Comparison of ENCODE assay signal across 29 mouse cellular contexts in genomic region chr3:75078906-75079305, GRCm38 (mm10).
DNase-seq lines count a peak whose midpoint lies in the region; ATAC-seq and TF ChIP-seq lines count a peak whose summit lies in the region.
"Had no signal": no experiment of that assay in that cellular context is flagged by ENCODE, and none has a peak within 500 bp of the region (broad histone marks: within the 10 kb centered on the region; RNA-seq: fewer than 3 reads in every experiment).

No protein-coding gene starts in this region.

- intact Hi-C loops in left cerebral cortex, postnatal 4 days (cut with DNase I) = no loop called here
- intact Hi-C loops in left cerebral cortex, postnatal 25 days (cut with DNase I) = no loop called here

- TF ChIP-seq POLR2A in cerebellum, adult 2 months (IDR thresholded peaks at IDR 0.05; ENCODE audit: borderline replicate concordance, insufficient read depth, low read length) = no peak

- no peaks in the 10 kb centered on the region for H3K36me3 ChIP-seq in forebrain, embryonic 16.5 days (ENCODE audit: control insufficient read depth, insufficient read depth)
- H3K36me3 ChIP-seq: embryonic facial prominence, embryonic 13.5 days; heart, embryonic 13.5 days; hindbrain, embryonic 13.5 days; limb, embryonic 15.5 days; neural tube, embryonic 12.5 days had no signal

- no peak overlapping the region for H3K4me3 ChIP-seq in cerebellum, adult 2 months (replicated peaks; ENCODE audit: insufficient read depth, low read depth, low read length)
- H3K4me3 ChIP-seq in forebrain, embryonic 16.5 days (replicated peaks; ENCODE audit: low read length) = no peak overlapping the region
- H3K4me3 ChIP-seq: embryonic facial prominence, embryonic 13.5 days; erythroblast, embryonic 14.5 days; heart, adult 2 months; heart, embryonic 13.5 days; hindbrain, embryonic 13.5 days; layer of hippocampus, adult 2 months; limb, embryonic 15.5 days; megakaryocyte, embryonic 14.5 days; neural tube, embryonic 12.5 days had no signal

- peak; percentile 28 to 82 for DNase-seq in cerebellum, adult 2 months
- no peak for DNase-seq in cerebellum, adult 8-10 months
- peak; percentile 21 for DNase-seq in left cerebral cortex, postnatal 4 days
- no peak for DNase-seq in left cerebral cortex, postnatal 25 days (ENCODE audit: low spot score in 2 of 2)
- peak; percentile 53 to 70 for DNase-seq in cerebellum, postnatal 25 days
- DNase-seq in frontal cortex, postnatal 14 days (ENCODE audit: low spot score in 2 of 2) = no peak
- DNase-seq in layer of hippocampus, adult 8-10 months (ENCODE audit: low spot score in 2 of 2) = no peak
- DNase-seq: adrenal gland, postnatal 10 days; embryo, embryonic 11 days; gastrocnemius, postnatal 10 days; heart, adult 2 months; heart, postnatal 14 days; kidney, postnatal 25 days; lung, embryonic 14.5 days; lung, postnatal 36 days; midbrain, embryonic 14.5 days; right cerebral cortex, postnatal 4 days; thymus, postnatal 25 days had no signal

- H3K27ac ChIP-seq in cerebellum, adult 2 months (ENCODE audit: insufficient read depth, low read length) = no peak overlapping the region
- peak overlapping the region; percentile 7; the same call in 1 of the 2 replicates for H3K27ac ChIP-seq in forebrain, embryonic 16.5 days (ENCODE audit: low read length)
- H3K27ac ChIP-seq: embryonic facial prominence, embryonic 13.5 days; heart, adult 2 months; heart, embryonic 13.5 days; hindbrain, embryonic 13.5 days; layer of hippocampus, adult 2 months; limb, embryonic 15.5 days; liver, embryonic 14.5 days; neural tube, embryonic 12.5 days had no signal

- H3K4me2 ChIP-seq in forebrain, embryonic 16.5 days (ENCODE audit: low read length) = no peak overlapping the region
- H3K4me2 ChIP-seq: embryonic facial prominence, embryonic 13.5 days; heart, embryonic 13.5 days; hindbrain, embryonic 13.5 days; limb, embryonic 15.5 days; lung, embryonic 14.5 days; neural tube, embryonic 12.5 days had no signal

- H3K4me1 ChIP-seq in cerebellum, adult 2 months (ENCODE audit: control insufficient read depth, insufficient read depth, low read length) = peaks cover 6% of the 10 kb centered on the region; the same call in 1 of the 2 replicates
- H3K4me1 ChIP-seq in forebrain, embryonic 16.5 days (replicated peaks; ENCODE audit: control insufficient read depth, insufficient read depth, low read length) = no peaks in the 10 kb centered on the region
- H3K4me1 ChIP-seq: embryonic facial prominence, embryonic 13.5 days; heart, embryonic 13.5 days; hindbrain, embryonic 13.5 days; limb, embryonic 15.5 days; megakaryocyte, embryonic 14.5 days; neural tube, embryonic 12.5 days had no signal

- H3K9me3 ChIP-seq in forebrain, embryonic 16.5 days (ENCODE audit: control insufficient read depth, low read length) = no peaks in the 10 kb centered on the region
- H3K9me3 ChIP-seq: embryonic facial prominence, embryonic 13.5 days; heart, embryonic 13.5 days; hindbrain, embryonic 13.5 days; limb, embryonic 15.5 days; megakaryocyte, embryonic 14.5 days; neural tube, embryonic 12.5 days had no signal

- H3K27me3 ChIP-seq in cerebellum, adult 2 months (ENCODE audit: control insufficient read depth, insufficient read depth, low read length) = no peaks in the 10 kb centered on the region
- no peaks in the 10 kb centered on the region for H3K27me3 ChIP-seq in forebrain, embryonic 16.5 days (replicated peaks; ENCODE audit: control insufficient read depth, insufficient read depth, low read length)
- H3K27me3 ChIP-seq: embryonic facial prominence, embryonic 13.5 days; heart, embryonic 13.5 days; hindbrain, embryonic 13.5 days; limb, embryonic 15.5 days; megakaryocyte, embryonic 14.5 days; neural tube, embryonic 12.5 days had no signal

- H3K9ac ChIP-seq in forebrain, embryonic 16.5 days (replicated peaks; ENCODE audit: low read depth, low read length) = no peak overlapping the region
- H3K9ac ChIP-seq: embryonic facial prominence, embryonic 13.5 days; heart, embryonic 13.5 days; hindbrain, embryonic 13.5 days; limb, embryonic 15.5 days; liver, embryonic 14.5 days; lung, embryonic 14.5 days; neural tube, embryonic 12.5 days had no signal

- TF ChIP-seq CTCF in cerebellum, adult 2 months (IDR thresholded peaks at IDR 0.05; ENCODE audit: borderline replicate concordance, insufficient read depth, low read depth, low read length) = no peak

- 11% methylated on average over 1 of the region's 1 CpGs for WGBS in cerebellum, adult 2 months
- WGBS in forebrain, embryonic 16.5 days = 53% methylated on average over 1 of the region's 1 CpGs

- ATAC-seq in forebrain, embryonic 16.5 days = peak; percentile 96
- ATAC-seq: intestine, embryonic 16.5 days had no signal

Comparison
In these comparisons a context has a peak if more than half of its experiments do, and no peak if none do; other contexts are left out.
1. DNase-seq: peak in cerebellum, adult 2 months (2 of 2), left cerebral cortex, postnatal 4 days (single experiment) and cerebellum, postnatal 25 days (2 of 2); none in cerebellum, adult 8-10 months (single experiment), left cerebral cortex, postnatal 25 days (0 of 2), frontal cortex, postnatal 14 days (0 of 2) and layer of hippocampus, adult 8-10 months (0 of 2).